Mouse (Mus musculus): ENCODE data around the gene Ndrg3. TPM values are rescaled to one million over a fixed set of nuclear protein-coding genes. Genes with fewer than 3 reads are reported as not detected.

Ndrg3 gene
- polyA plus RNA-seq (2012; rRNA removed; ENCODE audit: low replicate concordance) = 60.9 and 80.4 TPM in 2 replicates

DNA sequence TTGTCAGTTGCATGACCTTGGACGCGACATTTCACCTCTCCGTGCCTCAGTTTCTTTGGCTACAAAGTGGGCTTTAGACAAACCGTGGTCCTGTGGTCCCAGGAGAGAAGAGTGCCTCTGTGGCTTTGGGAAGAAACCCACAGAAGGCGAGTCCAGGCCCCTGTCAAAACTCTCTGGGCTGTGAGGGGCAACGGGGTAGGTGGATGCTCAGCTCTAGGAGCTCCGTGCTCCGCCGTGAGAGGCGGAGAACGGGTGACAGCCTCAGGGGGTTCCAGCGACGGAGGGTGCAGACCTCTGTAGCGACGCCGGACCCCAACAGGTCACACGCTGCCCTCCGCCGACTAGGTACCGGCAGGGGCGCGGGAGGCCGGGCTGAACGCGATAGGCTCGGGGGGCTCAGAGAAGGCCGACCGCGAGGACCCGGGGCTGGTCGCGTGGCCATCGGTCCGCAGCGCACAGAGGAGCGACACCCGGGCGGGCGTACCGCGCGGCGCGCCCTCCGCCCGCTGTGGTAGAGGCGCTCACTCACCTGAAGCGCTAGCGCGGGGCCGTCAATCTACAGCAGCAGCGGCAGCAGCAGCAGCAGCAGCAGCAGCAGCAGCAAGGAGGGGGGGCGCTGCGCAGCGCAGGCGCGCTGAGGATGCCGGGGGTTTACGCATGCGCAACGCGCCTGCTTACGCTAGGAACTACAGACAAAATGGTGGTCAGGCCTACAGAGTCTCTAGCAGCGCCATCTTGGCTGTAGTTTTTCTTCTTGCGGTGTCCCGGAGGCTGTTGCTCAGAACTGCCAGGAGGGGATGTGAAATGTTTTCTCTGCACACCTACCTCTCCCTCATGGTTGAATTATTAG lies at the start of gene Ndrg3:
TSS of gene Ndrg3 (minus strand) at position 587 of the 850 bp plus-strand sequence.

GRCm38 (mm10) chr2:157006511-157007233 lies 14.8 kb upstream of the Ndrg3 start, which contains the start of gene Dsn1:
Gene Dsn1, minus strand, starts transcription at chr2:157007154.

GRCm38 (mm10) chr2:156887017-156887416 lies 104.8 kb downstream of the Ndrg3 start, which contains the start of gene Sla2:
Gene Sla2, minus strand, starts transcription at chr2:156887192.

Other genes starting within 250 kb of the Ndrg3 start
- 237 and 1,254 TPM in 2 replicates for gene Myl9, start 216.6 kb downstream of the Ndrg3 start, polyA plus RNA-seq (2012; rRNA removed; ENCODE audit: low replicate concordance)
- 3.1 and 46.9 TPM in 2 replicates for gene Tgif2, start 152.0 kb downstream of the Ndrg3 start, polyA plus RNA-seq (2012; rRNA removed; ENCODE audit: low replicate concordance)
- gene 4930518I15Rik, start 134.1 kb downstream of the Ndrg3 start, polyA plus RNA-seq (2012; rRNA removed; ENCODE audit: low replicate concordance) = 1.7 and 2.4 TPM in 2 replicates
- 110 and 118 TPM in 2 replicates for gene Rab5if, start 128.9 kb downstream of the Ndrg3 start, polyA plus RNA-seq (2012; rRNA removed; ENCODE audit: low replicate concordance)
- gene Sla2, start 104.9 kb downstream of the Ndrg3 start, polyA plus RNA-seq (2012; rRNA removed; ENCODE audit: low replicate concordance) = 0.20 and 0.66 TPM in 2 replicates
- gene Dsn1, start 15.1 kb upstream of the Ndrg3 start, polyA plus RNA-seq (2012; rRNA removed; ENCODE audit: low replicate concordance) = 4.8 and 5.3 TPM in 2 replicates
- gene Soga1, start 87.2 kb upstream of the Ndrg3 start, polyA plus RNA-seq (2012; rRNA removed; ENCODE audit: low replicate concordance) = 10.4 and 20.6 TPM in 2 replicates
- gene Tldc2, start 95.0 kb upstream of the Ndrg3 start, polyA plus RNA-seq (2012; rRNA removed; ENCODE audit: low replicate concordance) = not detected in 2 replicates
- gene Samhd1, start 143.2 kb upstream of the Ndrg3 start, polyA plus RNA-seq (2012; rRNA removed; ENCODE audit: low replicate concordance) = 45.1 and 45.5 TPM in 2 replicates
- gene Rbl1, start 212.5 kb upstream of the Ndrg3 start, polyA plus RNA-seq (2012; rRNA removed; ENCODE audit: low replicate concordance) = 3.3 and 7.1 TPM in 2 replicates